Mouse (Mus musculus) liver, adult 2 months (tissue): ENCODE data around the gene Apbb2.

Source experiments
- CTCF ChIP-seq: fragments of 200-500 bp; IDR thresholded peaks from 2 replicates; pipeline ENCODE4 v1.5.1; 2011; ENCODE audit warnings: low read depth, low read length, control low read depth
- POLR2A ChIP-seq: fragments of 200-500 bp; IDR thresholded peaks from 2 replicates; pipeline ENCODE4 v1.6.1; 2011; ENCODE audit warnings: low read length, control low read depth; ENCODE audit not compliant: insufficient read depth; ENCODE audit errors: extremely low read depth

DNA sequence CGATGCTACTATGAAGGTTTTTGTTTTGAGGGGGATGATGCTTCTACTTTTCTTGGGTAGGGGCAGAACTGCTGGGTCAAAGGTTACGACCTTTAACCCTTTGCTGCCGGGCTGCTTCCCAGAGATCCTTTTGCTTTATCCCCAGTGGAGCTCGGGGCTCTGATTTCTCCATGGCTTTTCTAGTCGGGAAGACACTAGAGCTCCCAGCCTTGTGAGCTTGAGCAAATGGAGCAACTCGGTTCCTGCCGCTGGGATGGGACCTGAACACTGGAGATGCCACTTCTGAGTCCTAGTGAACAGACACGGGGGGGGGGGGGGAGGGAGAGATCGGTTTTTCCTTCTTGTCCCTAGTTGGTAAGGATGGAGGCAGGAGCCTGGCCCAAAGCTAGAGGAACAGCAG is 308.3 kb downstream of the Apbb2 start:
- TF ChIP-seq POLR2A (no peak), CTCF (no peak)
